Mouse (Mus musculus): ENCODE data around the gene Tef.

- TF ChIP-seq CTCF (IDR thresholded peaks at IDR 0.05) (no peak), EP300 (IDR thresholded peaks at IDR 0.05) (no peak)
These were observed 16.5 kb upstream of the Tef start for GRCm38 (mm10) chr15:81785701-81786100.

All from lung, postnatal 0 days (tissue).